Mouse (Mus musculus) heart, postnatal 0 days (tissue): Measurements from ENCODE around the gene Plxdc1. TPM values are rescaled to one million over a fixed set of nuclear protein-coding genes. Genes with fewer than 3 reads are reported as not detected.

Experiments
- ATAC-seq: fragments of 200-750 bp; cut with Nextera tagmentation; 2 replicates; pipeline ENCODE4 v1.8.0; 2017; ENCODE audit warnings: low read depth, moderate number of reproducible peaks, moderate library complexity; ENCODE audit not compliant: insufficient read depth
- DNase-seq: peaks from one replicate; pipeline ENCODE4 v3.0.0-alpha.2; 2016; ENCODE audit warnings: low spot score
- H3K27ac ChIP-seq: fragments of 300-500 bp; sonication (generic); 2 replicates; pipeline ENCODE4 v1.5.1; 2014; ENCODE audit warnings: low read depth, mild to moderate bottlenecking
- H3K27me3 ChIP-seq: fragments of 300-500 bp; sonication (generic); 2 replicates; pipeline ENCODE4 v1.6.1; 2014; ENCODE audit warnings: low read length, mixed read lengths; ENCODE audit not compliant: control insufficient read depth, insufficient read depth
- H3K36me3 ChIP-seq: fragments of 300-500 bp; sonication (generic); replicated peaks from 2 replicates; pipeline ENCODE4 v1.6.1; 2014; ENCODE audit warnings: low read length, mixed read lengths; ENCODE audit not compliant: control insufficient read depth, insufficient read depth
- H3K4me1 ChIP-seq: fragments of 300-500 bp; sonication (generic); 2 replicates; pipeline ENCODE4 v1.6.1; 2014; ENCODE audit warnings: antibody characterized with exemption; ENCODE audit not compliant: control insufficient read depth, insufficient read depth
- H3K4me2 ChIP-seq: fragments of 300-500 bp; sonication (generic); 2 replicates; pipeline ENCODE4 v1.6.1; 2014; ENCODE audit warnings: low read depth, mild to moderate bottlenecking, low read length, moderate library complexity
- H3K4me3 ChIP-seq: fragments of 300-500 bp; sonication (generic); 2 replicates; pipeline ENCODE4 v1.5.1; 2014; ENCODE audit warnings: low read depth, low read length
- H3K9ac ChIP-seq: fragments of 300-500 bp; sonication (generic); replicated peaks from 2 replicates; pipeline ENCODE4 v1.6.1; 2014; ENCODE audit warnings: low read depth, low read length, mixed read lengths
- H3K9me3 ChIP-seq: fragments of 300-500 bp; sonication (generic); replicated peaks from 2 replicates; pipeline ENCODE4 v1.6.1; 2016; ENCODE audit warnings: low read length; ENCODE audit not compliant: control insufficient read depth
- CTCF ChIP-seq: IDR thresholded peaks from 2 replicates; pipeline ENCODE4 v1.5.1; 2016; ENCODE audit warnings: antibody characterized with exemption, control low read depth, low read depth
- EP300 ChIP-seq: IDR thresholded peaks from 2 replicates; pipeline ENCODE4 v1.6.1; 2016; ENCODE audit warnings: antibody characterized with exemption, low read depth
- WGBS: fragments of 180-500 bp; shearing (Covaris S2); extraction: QIAGEN DNeasy Blood & Tissue Kit; methylation state at CpG from one replicate; pipeline ENCODE4 v1.1.7; 2014; 5-methylcytosine and 5-hydroxymethylcytosine counted together
- polyA plus RNA-seq: library from polyadenylated mRNA; unstranded; fragments of >200 nt; fragmentation: Nextera tagmentation; extraction: Ambion mirVana; gene quantifications from 2 replicates; pipeline ENCODE4 v1.2.1, GENCODE M21; 2015
- total RNA-seq: library from RNA; depleted of rRNA; stranded (reverse); fragments of >200 nt; gene quantifications from 2 replicates; pipeline ENCODE4 v1.2.3, GENCODE M21; 2014; ENCODE audit warnings: low replicate concordance

The Plxdc1 gene
- total and polyA plus RNA-seq, 2 experiments from 2014 or later = 2.1 to 2.6 TPM

GRCm38 (mm10) chr11:97986738-97987465, 658 bp upstream of the Plxdc1 start:
- no peak for DNase-seq

GRCm38 (mm10) chr11:97983983-97984382, 2.3 kb downstream of the Plxdc1 start:
- WGBS = 58% methylated on average over 1 of the region's 1 CpGs
- no peak for DNase-seq
- Histone ChIP-seq H3K27ac (no peak overlapping the region), H3K9me3 (no peaks in the 10 kb centered on the region), H3K4me2 (no peak overlapping the region), H3K9ac (no peak overlapping the region), H3K27me3 (peaks cover 22% of the 10 kb centered on the region), H3K36me3 (no peaks in the 10 kb centered on the region), H3K4me1 (0 out of 2 replicates have a peak, but pooled peaks cover 4% of the 10 kb centered on the region), H3K4me3 (no peak overlapping the region)
- ATAC-seq = no peak
- TF ChIP-seq EP300 = no peak
- no peak for TF ChIP-seq CTCF

More at GRCm38 (mm10) chr11:97986738-97987465, 658 bp upstream of the Plxdc1 start:
- TF ChIP-seq EP300 (no peak), CTCF (no peak)
- Histone ChIP-seq H3K4me2 (peak overlapping the region; percentile 96), H3K4me1 (0 out of 2 replicates have a peak, but pooled peaks cover 15% of the 10 kb centered on the region), H3K27ac (no peak overlapping the region), H3K9me3 (no peaks in the 10 kb centered on the region), H3K36me3 (no peaks in the 10 kb centered on the region), H3K4me3 (peak overlapping the region; percentile 71), H3K9ac (peak overlapping the region; percentile 54; the same call in 1 of the 2 replicates), H3K27me3 (peaks cover 22% of the 10 kb centered on the region)
- whole genome bisulfite sequencing = 29% methylated on average over 15 of the region's 17 CpGs
- no peak for ATAC-seq

GRCm38 (mm10) chr11:97983506-97983905, 2.7 kb downstream of the Plxdc1 start:
- H3K27me3 ChIP-seq = peaks cover 22% of the 10 kb centered on the region
- DNase-seq = no peak
- H3K4me3 ChIP-seq = no peak overlapping the region
- no peak overlapping the region for H3K27ac ChIP-seq
- H3K9ac ChIP-seq = no peak overlapping the region
- no peak overlapping the region for H3K4me2 ChIP-seq
- 0 out of 2 replicates have a peak, but pooled peaks cover 4% of the 10 kb centered on the region for H3K4me1 ChIP-seq
- no peaks in the 10 kb centered on the region for H3K9me3 ChIP-seq
- TF ChIP-seq EP300 = no peak
- TF ChIP-seq CTCF = no peak
- WGBS = 89% methylated on average over 3 of the region's 3 CpGs
- ATAC-seq = no peak
- H3K36me3 ChIP-seq = no peaks in the 10 kb centered on the region

GRCm38 (mm10) chr11:97982721-97983120, 3.5 kb downstream of the Plxdc1 start:
- Histone ChIP-seq H3K9ac (no peak overlapping the region), H3K4me2 (no peak overlapping the region), H3K27ac (no peak overlapping the region), H3K27me3 (peaks cover 22% of the 10 kb centered on the region), H3K4me3 (no peak overlapping the region), H3K4me1 (0 out of 2 replicates have a peak, but pooled peaks cover 4% of the 10 kb centered on the region), H3K9me3 (no peaks in the 10 kb centered on the region), H3K36me3 (no peaks in the 10 kb centered on the region)
- WGBS = 85% methylated on average over 9 of the region's 9 CpGs
- DNase-seq (no peak), ATAC-seq (no peak)
- TF ChIP-seq CTCF (no peak), EP300 (no peak)

GRCm38 (mm10) chr11:97980531-97980966, 5.7 kb downstream of the Plxdc1 start:
- DNase-seq = no peak
- Histone ChIP-seq H3K36me3 (no peaks in the 10 kb centered on the region), H3K4me3 (no peak overlapping the region), H3K27me3 (peaks cover 6% of the 10 kb centered on the region), H3K9ac (no peak overlapping the region), H3K4me1 (no peaks in the 10 kb centered on the region), H3K9me3 (no peaks in the 10 kb centered on the region), H3K4me2 (no peak overlapping the region), H3K27ac (peak overlapping the region; percentile 50; the same call in 1 of the 2 replicates)
- TF ChIP-seq CTCF = no peak
- TF ChIP-seq EP300 = no peak
- peak; percentile 49; the same call in 1 of the 2 replicates for ATAC-seq
- WGBS = 61% methylated on average over 9 of the region's 9 CpGs
